Mouse (Mus musculus): ENCODE measurements around the gene Fam19a1. TPM values are rescaled to one million over a fixed set of nuclear protein-coding genes. Genes with fewer than 3 reads are reported as not detected.

Fam19a1 gene
- polyA plus RNA-seq (2015; fragmentation: Nextera tagmentation; extraction: Ambion mirVana): 36.6 and 40.0 TPM in 2 replicates

DNA sequence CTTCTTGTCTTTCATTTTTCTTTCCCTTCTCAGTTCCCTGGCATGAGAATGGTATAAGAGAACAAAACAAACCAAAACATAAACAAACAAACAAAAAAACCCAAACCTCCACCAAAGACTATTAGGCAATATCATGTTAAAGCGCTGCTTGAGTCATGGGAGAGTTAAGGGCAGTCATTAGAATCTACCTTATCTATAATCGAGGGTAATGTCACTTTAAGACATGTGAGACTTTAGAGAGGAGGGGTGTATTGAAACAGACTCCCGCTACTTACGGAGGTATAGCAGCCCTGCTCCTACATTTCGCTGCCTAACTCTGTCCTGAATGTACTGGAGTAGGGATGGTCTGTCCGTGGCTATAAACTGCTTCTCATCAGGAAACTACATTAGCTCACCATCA is at the start of gene Fam19a1:
Gene Fam19a1 (plus strand): TSS at position 301 of the 400 bp plus-strand sequence.
- no peak for ATAC-seq
- Histone ChIP-seq H3K27me3 (ENCODE audit: control insufficient read depth, insufficient read depth, low read depth, low read length) (no peaks in the 10 kb centered on the region), H3K4me2 (ENCODE audit: low read length) (peak within 1 kb of the TSS; percentile 93), H3K4me1 (ENCODE audit: control insufficient read depth, insufficient read depth, low read length) (peaks cover 26% of the 10 kb centered on the region), H3K9me3 (replicated peaks; ENCODE audit: control insufficient read depth, low read length, poor library complexity, severe bottlenecking) (no peaks in the 10 kb centered on the region), H3K4me3 (ENCODE audit: low read depth, low read length) (peak within 1 kb of the TSS; percentile 78), H3K9ac (ENCODE audit: low read depth, low read length) (peak within 1 kb of the TSS; percentile 49), H3K27ac (ENCODE audit: low read length) (peak within 1 kb of the TSS; percentile 43; the same call in 1 of the 2 replicates), H3K36me3 (ENCODE audit: control insufficient read depth, insufficient read depth, low read length) (no peaks in the 10 kb centered on the region)
- 28% methylated on average over 6 of the region's 6 CpGs for WGBS

DNA sequence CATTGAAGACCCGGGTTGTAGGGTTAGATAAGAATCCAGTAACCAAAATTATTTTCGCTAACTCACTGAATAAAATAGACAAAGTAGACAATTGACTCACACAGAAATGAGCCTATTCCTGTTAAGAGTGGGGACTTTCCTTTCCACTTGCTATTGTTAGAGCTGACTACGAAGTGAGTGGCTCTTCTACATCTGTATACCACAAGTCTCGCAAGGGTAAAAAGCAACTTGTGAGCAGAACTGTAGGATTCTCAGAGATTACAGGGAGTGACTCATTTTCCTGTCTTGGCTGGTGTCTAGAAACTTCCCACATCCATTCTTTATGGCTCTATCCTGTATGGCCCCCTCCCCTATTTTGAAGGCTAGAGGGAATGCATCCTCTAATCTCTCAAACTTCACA is 41.9 kb upstream of the Fam19a1 start:
- ATAC-seq: no peak
- Histone ChIP-seq H3K4me3 (ENCODE audit: low read depth, low read length) (no peak overlapping the region), H3K9me3 (replicated peaks; ENCODE audit: control insufficient read depth, low read length, poor library complexity, severe bottlenecking) (no peaks in the 10 kb centered on the region), H3K36me3 (ENCODE audit: control insufficient read depth, insufficient read depth, low read length) (no peaks in the 10 kb centered on the region), H3K27ac (ENCODE audit: low read length) (no peak overlapping the region), H3K4me2 (ENCODE audit: low read length) (no peak overlapping the region), H3K9ac (ENCODE audit: low read depth, low read length) (no peak overlapping the region), H3K27me3 (ENCODE audit: control insufficient read depth, insufficient read depth, low read depth, low read length) (no peaks in the 10 kb centered on the region), H3K4me1 (ENCODE audit: control insufficient read depth, insufficient read depth, low read length) (no peaks in the 10 kb centered on the region)
- 89% methylated on average over 4 of the region's 4 CpGs for WGBS

DNA sequence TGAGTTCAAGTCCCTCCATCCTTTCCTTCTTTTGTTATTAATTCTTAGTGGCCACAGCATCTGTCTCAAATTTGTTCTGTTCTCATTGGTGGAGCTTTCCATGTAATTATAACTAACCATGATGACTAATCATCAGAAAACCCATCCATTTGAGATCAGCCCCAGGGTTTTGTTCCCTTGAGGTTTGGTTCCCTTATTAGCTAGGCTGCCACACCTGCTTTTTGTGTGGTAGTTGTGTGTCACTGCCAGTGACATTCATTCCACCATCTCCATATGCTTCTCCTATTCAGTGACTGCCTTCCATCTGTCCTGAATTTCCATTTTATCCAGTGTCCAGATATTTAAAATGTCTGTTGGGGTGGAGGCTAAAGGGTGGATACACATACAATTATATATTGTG is 41.4 kb upstream of the Fam19a1 start:
- ATAC-seq: no peak
- Histone ChIP-seq H3K27ac (ENCODE audit: low read length) (no peak overlapping the region), H3K9ac (ENCODE audit: low read depth, low read length) (no peak overlapping the region), H3K4me2 (ENCODE audit: low read length) (no peak overlapping the region), H3K27me3 (ENCODE audit: control insufficient read depth, insufficient read depth, low read depth, low read length) (no peaks in the 10 kb centered on the region), H3K9me3 (replicated peaks; ENCODE audit: control insufficient read depth, low read length, poor library complexity, severe bottlenecking) (no peaks in the 10 kb centered on the region), H3K4me1 (ENCODE audit: control insufficient read depth, insufficient read depth, low read length) (no peaks in the 10 kb centered on the region), H3K36me3 (ENCODE audit: control insufficient read depth, insufficient read depth, low read length) (no peaks in the 10 kb centered on the region), H3K4me3 (ENCODE audit: low read depth, low read length) (no peak overlapping the region)

DNA sequence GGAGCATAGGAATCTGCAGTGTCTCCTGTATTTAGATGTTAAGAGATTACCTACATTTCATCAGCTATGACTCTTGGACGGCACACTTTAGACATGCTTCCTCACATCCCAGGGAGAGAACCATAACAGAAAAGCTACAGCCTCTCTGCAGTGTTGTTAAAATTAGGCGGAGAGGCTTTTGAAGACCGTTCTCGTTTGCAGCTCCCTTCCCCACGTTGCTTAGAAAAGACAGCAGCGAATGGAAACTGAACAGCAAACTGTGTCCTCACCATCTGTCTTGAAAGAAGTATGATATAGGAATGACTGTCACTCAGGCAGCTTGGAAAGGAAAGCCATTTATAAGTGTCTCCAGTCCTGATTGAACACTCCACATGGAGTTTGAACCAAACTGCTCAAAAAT is 23.0 kb upstream of the Fam19a1 start:
- Histone ChIP-seq H3K9me3 (replicated peaks; ENCODE audit: control insufficient read depth, low read length, poor library complexity, severe bottlenecking) (no peaks in the 10 kb centered on the region), H3K4me3 (ENCODE audit: low read depth, low read length) (no peak overlapping the region), H3K27ac (ENCODE audit: low read length) (no peak overlapping the region), H3K4me2 (ENCODE audit: low read length) (no peak overlapping the region), H3K36me3 (ENCODE audit: control insufficient read depth, insufficient read depth, low read length) (no peaks in the 10 kb centered on the region), H3K4me1 (ENCODE audit: control insufficient read depth, insufficient read depth, low read length) (no peaks in the 10 kb centered on the region), H3K27me3 (ENCODE audit: control insufficient read depth, insufficient read depth, low read depth, low read length) (no peaks in the 10 kb centered on the region), H3K9ac (ENCODE audit: low read depth, low read length) (no peak overlapping the region)
- ATAC-seq: no peak
- WGBS: 88% methylated on average over 6 of the region's 6 CpGs

DNA sequence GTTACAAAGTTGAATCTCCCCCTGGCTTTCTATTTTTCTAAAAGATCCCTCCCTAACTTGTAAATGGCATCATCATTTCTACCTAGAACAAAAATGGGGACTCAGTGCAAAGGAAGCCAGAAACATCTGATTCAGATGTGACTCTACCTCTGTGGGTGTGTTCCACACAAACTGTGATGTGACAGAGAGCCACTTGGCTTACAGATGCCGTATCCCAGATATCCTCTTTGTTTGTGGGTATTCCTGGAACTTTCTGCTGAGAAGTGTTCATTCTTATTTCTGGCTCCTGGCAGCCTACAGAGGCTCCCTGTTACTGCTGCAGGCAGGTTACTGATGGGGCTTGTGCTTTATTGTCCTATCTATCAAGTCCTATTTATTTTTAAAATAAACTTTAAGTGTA is 19.2 kb upstream of the Fam19a1 start:
- Histone ChIP-seq H3K9ac (ENCODE audit: low read depth, low read length) (no peak overlapping the region), H3K27me3 (ENCODE audit: control insufficient read depth, insufficient read depth, low read depth, low read length) (no peaks in the 10 kb centered on the region), H3K4me2 (ENCODE audit: low read length) (no peak overlapping the region), H3K9me3 (replicated peaks; ENCODE audit: control insufficient read depth, low read length, poor library complexity, severe bottlenecking) (no peaks in the 10 kb centered on the region), H3K4me3 (ENCODE audit: low read depth, low read length) (no peak overlapping the region), H3K4me1 (ENCODE audit: control insufficient read depth, insufficient read depth, low read length) (no peaks in the 10 kb centered on the region), H3K36me3 (ENCODE audit: control insufficient read depth, insufficient read depth, low read length) (no peaks in the 10 kb centered on the region), H3K27ac (ENCODE audit: low read length) (no peak overlapping the region)
- 85% methylated on average over 1 of the region's 1 CpGs for WGBS
- no peak for ATAC-seq

DNA sequence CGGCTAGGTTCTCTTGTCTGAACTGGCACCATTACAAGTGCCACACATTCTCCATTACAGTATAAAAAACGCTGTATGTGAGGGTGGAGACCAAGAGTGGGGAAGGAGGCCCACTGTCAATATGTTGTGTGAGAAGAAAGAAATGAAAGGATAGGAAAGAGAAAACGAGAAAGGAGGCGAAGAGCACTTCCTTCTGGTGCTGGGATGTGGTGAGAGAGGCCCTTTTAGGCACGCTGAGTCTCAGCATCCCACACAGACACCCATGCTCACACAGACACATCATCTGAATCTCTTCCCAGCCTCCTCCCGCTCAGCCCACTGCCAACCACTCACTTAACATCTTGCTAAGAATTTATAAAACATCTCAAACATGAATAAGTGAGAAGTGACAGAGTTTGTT is 14.7 kb upstream of the Fam19a1 start:
- Histone ChIP-seq H3K9ac (ENCODE audit: low read depth, low read length) (no peak overlapping the region), H3K4me2 (ENCODE audit: low read length) (no peak overlapping the region), H3K27ac (ENCODE audit: low read length) (no peak overlapping the region), H3K9me3 (replicated peaks; ENCODE audit: control insufficient read depth, low read length, poor library complexity, severe bottlenecking) (peaks cover 5% of the 10 kb centered on the region; the same call in 1 of the 2 replicates), H3K36me3 (ENCODE audit: control insufficient read depth, insufficient read depth, low read length) (no peaks in the 10 kb centered on the region), H3K4me3 (ENCODE audit: low read depth, low read length) (no peak overlapping the region), H3K4me1 (ENCODE audit: control insufficient read depth, insufficient read depth, low read length) (no peaks in the 10 kb centered on the region), H3K27me3 (ENCODE audit: control insufficient read depth, insufficient read depth, low read depth, low read length) (no peaks in the 10 kb centered on the region)
- 88% methylated on average over 6 of the region's 6 CpGs for WGBS
- ATAC-seq: no peak

DNA sequence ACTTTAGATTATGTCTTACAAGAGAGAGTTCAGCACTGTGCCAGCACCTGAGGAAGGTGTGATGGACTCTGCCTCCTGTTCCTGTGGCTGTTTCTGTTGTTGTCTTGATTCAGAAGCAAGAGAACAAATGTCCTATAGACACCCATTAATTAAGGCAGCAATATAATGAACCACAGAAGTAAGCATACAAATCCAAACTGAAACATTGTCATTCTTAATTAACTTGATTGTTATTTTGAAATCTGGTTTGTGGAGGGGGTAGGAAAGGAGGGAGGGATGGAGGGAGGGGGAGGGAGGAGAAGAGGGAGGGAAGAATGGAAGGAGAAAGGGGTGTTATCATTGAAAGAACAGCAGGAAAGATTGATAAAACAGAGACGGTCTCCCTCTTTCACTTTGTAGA is 1.3 kb upstream of the Fam19a1 start:
- Histone ChIP-seq H3K27me3 (ENCODE audit: control insufficient read depth, insufficient read depth, low read depth, low read length) (no peaks in the 10 kb centered on the region), H3K4me2 (ENCODE audit: low read length) (no peak overlapping the region; the same call in 1 of the 2 replicates), H3K9me3 (replicated peaks; ENCODE audit: control insufficient read depth, low read length, poor library complexity, severe bottlenecking) (no peaks in the 10 kb centered on the region), H3K4me1 (ENCODE audit: control insufficient read depth, insufficient read depth, low read length) (peaks cover 22% of the 10 kb centered on the region), H3K27ac (ENCODE audit: low read length) (no peak overlapping the region), H3K4me3 (ENCODE audit: low read depth, low read length) (no peak overlapping the region), H3K36me3 (ENCODE audit: control insufficient read depth, insufficient read depth, low read length) (no peaks in the 10 kb centered on the region), H3K9ac (ENCODE audit: low read depth, low read length) (no peak overlapping the region)
- WGBS: 76% methylated on average over 1 of the region's 1 CpGs
- ATAC-seq: no peak

DNA sequence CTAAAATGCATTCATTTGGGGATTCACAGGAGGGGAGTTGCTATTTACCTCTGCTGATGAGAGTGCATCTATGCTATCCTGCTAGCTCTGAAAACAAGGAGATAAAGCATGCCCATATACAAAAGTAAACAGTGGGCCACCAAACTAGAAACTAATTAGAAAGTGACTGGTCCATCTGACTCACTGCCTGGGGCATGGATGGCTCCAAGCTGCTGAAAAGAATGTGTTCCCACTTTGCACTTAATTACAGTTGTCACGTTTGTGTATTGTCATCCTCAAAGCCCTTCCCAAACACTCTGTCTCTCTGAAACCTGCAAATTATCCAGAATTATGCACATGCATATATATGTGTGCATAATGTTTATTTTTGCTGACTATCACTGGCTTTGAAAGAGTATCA is 1.2 kb downstream of the Fam19a1 start:
- Histone ChIP-seq H3K4me2 (ENCODE audit: low read length) (peak overlapping the region; percentile 93), H3K9me3 (replicated peaks; ENCODE audit: control insufficient read depth, low read length, poor library complexity, severe bottlenecking) (no peaks in the 10 kb centered on the region), H3K4me3 (ENCODE audit: low read depth, low read length) (peak overlapping the region; percentile 78), H3K36me3 (ENCODE audit: control insufficient read depth, insufficient read depth, low read length) (no peaks in the 10 kb centered on the region), H3K27ac (ENCODE audit: low read length) (peak overlapping the region; percentile 54), H3K9ac (ENCODE audit: low read depth, low read length) (peak overlapping the region; percentile 36; the same call in 1 of the 2 replicates), H3K4me1 (ENCODE audit: control insufficient read depth, insufficient read depth, low read length) (peaks cover 30% of the 10 kb centered on the region), H3K27me3 (ENCODE audit: control insufficient read depth, insufficient read depth, low read depth, low read length) (no peaks in the 10 kb centered on the region)
- no peak for ATAC-seq
- WGBS: 10% methylated on average over 1 of the region's 1 CpGs

DNA sequence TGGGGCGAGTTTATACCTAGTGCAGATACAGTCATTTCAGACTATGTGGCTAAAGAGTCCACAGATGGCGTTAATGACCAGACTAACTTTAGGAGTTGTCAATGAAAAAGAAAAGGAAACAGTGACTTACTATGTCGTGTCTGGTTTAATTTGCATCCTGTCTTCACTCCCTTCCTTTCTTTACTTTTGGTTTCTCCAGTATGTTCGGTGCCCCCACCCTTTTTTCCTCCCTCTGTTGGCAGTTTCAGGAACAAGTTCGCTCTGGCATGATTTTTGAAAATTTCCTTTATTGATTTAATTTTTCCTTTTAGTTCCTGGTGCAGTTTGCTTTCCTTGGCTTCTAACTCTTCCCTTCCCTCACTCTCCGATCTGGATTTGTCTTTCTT is 3.2 kb downstream of the Fam19a1 start:
- peak overlapping the region; percentile 92 for H3K9ac ChIP-seq (ENCODE audit: low read depth, low read length)
- H3K36me3 ChIP-seq (ENCODE audit: control insufficient read depth, insufficient read depth, low read length): no peaks in the 10 kb centered on the region
- H3K27ac ChIP-seq (ENCODE audit: low read length): peak overlapping the region; percentile 90
- ATAC-seq: no peak
- 9% methylated on average over 6 of the region's 6 CpGs for WGBS
- peaks cover 36% of the 10 kb centered on the region for H3K4me1 ChIP-seq (ENCODE audit: control insufficient read depth, insufficient read depth, low read length)
- H3K27me3 ChIP-seq (ENCODE audit: control insufficient read depth, insufficient read depth, low read depth, low read length): no peaks in the 10 kb centered on the region
- peak overlapping the region; percentile 93 for H3K4me2 ChIP-seq (ENCODE audit: low read length)
- peak overlapping the region; percentile 78 for H3K4me3 ChIP-seq (ENCODE audit: low read depth, low read length)
- no peaks in the 10 kb centered on the region for H3K9me3 ChIP-seq (replicated peaks; ENCODE audit: control insufficient read depth, low read length, poor library complexity, severe bottlenecking)

Measured in midbrain, embryonic 16.5 days (tissue).